Mouse (Mus musculus) cerebellum, adult 2 months (tissue): ENCODE results near the gene Clec2g.
"Not testable (repeated sequence)": the region's sequence is repeated elsewhere in the genome, so short reads cannot be mapped to it uniquely, and the experiment has no call there.

Experiments used
- CTCF ChIP-seq: fragments of 200-500 bp; IDR thresholded peaks from 2 replicates; pipeline ENCODE4 v1.5.1; 2011; ENCODE audit warnings: low read depth, mild to moderate bottlenecking, control low read depth, low read length, moderate library complexity, borderline replicate concordance; ENCODE audit not compliant: insufficient read depth
- POLR2A ChIP-seq: fragments of 200-500 bp; IDR thresholded peaks from 2 replicates; pipeline ENCODE4 v1.6.1; 2011; ENCODE audit warnings: low read length, control low read depth, borderline replicate concordance; ENCODE audit not compliant: insufficient read depth

DNA sequence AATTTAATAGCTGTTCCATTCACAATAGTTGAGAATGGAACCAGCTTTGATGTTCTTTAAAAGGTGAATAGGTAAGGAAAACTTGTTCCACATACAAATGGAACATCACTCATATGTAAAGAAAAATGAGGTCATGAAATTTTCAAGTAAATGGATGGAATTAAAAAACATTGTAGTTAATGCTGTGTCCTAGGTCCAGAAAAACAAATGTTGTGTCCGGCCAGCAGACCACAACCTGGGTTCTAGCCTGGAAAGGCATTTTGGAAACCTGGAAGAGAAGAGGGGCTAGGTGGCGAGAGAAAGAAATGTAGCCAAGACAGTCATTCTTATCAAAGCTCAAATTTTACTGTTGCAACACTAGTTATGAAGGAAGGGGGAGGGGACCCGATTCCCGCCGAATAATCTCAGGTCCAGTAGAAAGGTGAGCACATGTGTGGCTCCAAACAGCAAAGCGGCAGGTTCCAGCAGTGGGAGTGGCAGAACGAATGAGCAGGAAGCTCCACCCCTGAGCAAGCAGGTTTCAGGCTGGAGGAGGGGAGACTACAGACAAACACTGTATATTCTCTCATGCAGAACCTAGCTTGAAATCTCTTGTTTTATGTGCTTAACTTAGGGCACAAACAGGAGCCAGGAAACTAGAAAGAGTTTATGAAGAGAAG is 75.8 kb downstream of the Clec2g start:
- not testable (repeated sequence) for TF ChIP-seq POLR2A, CTCF
